Mouse (Mus musculus): ENCODE results near the gene Gm20388. TPM values are rescaled to one million over a fixed set of nuclear protein-coding genes. Genes with fewer than 3 reads are reported as not detected.

Gm20388 gene
- total RNA-seq, 1 experiment from 2014 or later, result 3.6 TPM

GRCm38 (mm10) chr8:120292316-120293107, 381.9 kb downstream of the Gm20388 start:
- DNase-seq, result peak; percentile 53

- DNase-seq, result no peak
These were observed 383.0 kb downstream of the Gm20388 start for GRCm38 (mm10) chr8:120293421-120294357.

- no peak for DNase-seq
These were observed 384.6 kb downstream of the Gm20388 start for GRCm38 (mm10) chr8:120294982-120295870.

- DNase-seq, result no peak
These were observed 386.4 kb downstream of the Gm20388 start for GRCm38 (mm10) chr8:120297000-120297399.

GRCm38 (mm10) chr8:120298601-120299532, 388.2 kb downstream of the Gm20388 start:
- DNase-seq, result no peak

GRCm38 (mm10) chr8:120300601-120301141, 390.0 kb downstream of the Gm20388 start:
- DNase-seq, result peak; percentile 82

- DNase-seq, result no peak
These were observed 392.5 kb downstream of the Gm20388 start for GRCm38 (mm10) chr8:120302941-120303675.

- DNase-seq, result no peak
These were observed 393.5 kb downstream of the Gm20388 start for GRCm38 (mm10) chr8:120304097-120304496.

- DNase-seq, result no peak
These were observed 395.3 kb downstream of the Gm20388 start for GRCm38 (mm10) chr8:120305800-120306385.

- no peak for DNase-seq
These were observed 396.5 kb downstream of the Gm20388 start for GRCm38 (mm10) chr8:120307103-120307502.

- DNase-seq, result no peak
These were observed 396.9 kb downstream of the Gm20388 start for GRCm38 (mm10) chr8:120307528-120307927.

- DNase-seq, result no peak
These were observed 397.5 kb downstream of the Gm20388 start for GRCm38 (mm10) chr8:120308131-120308530.

GRCm38 (mm10) chr8:120308553-120308952, 397.9 kb downstream of the Gm20388 start:
- DNase-seq, result no peak

GRCm38 (mm10) chr8:120309326-120309725, 398.7 kb downstream of the Gm20388 start:
- DNase-seq, result no peak

GRCm38 (mm10) chr8:120310063-120310462, 399.4 kb downstream of the Gm20388 start:
- no peak for DNase-seq

GRCm38 (mm10) chr8:120312452-120312851, 401.8 kb downstream of the Gm20388 start:
- DNase-seq, result no peak

- no peak for DNase-seq
These were observed 403.0 kb downstream of the Gm20388 start for GRCm38 (mm10) chr8:120313674-120314073.

- no peak for DNase-seq
These were observed 404.3 kb downstream of the Gm20388 start for GRCm38 (mm10) chr8:120314932-120315331.

- no peak for DNase-seq
These were observed 405.0 kb downstream of the Gm20388 start for GRCm38 (mm10) chr8:120315644-120316043.
